Mouse (Mus musculus) left cerebral cortex, postnatal 14 days (tissue): Measurements from ENCODE around the gene Dglucy. TPM values are rescaled to one million over a fixed set of nuclear protein-coding genes. Genes with fewer than 3 reads are reported as not detected.

Experiments used
- DNase-seq, 2 experiments: peaks; one replicate each; pipeline ENCODE4 v3.0.0; 2021 to 2022; ENCODE audit warnings: low spot score in 2 of 2, mixed read lengths in 1 of 2
- intact Hi-C: fragments of 180-260 bp; cut with DNase I; formaldehyde crosslinking; loops from one replicate; pipeline ENCODE4 v1.15.1; 2025
- total RNA-seq, 2 experiments: library from RNA; stranded (reverse); gene quantifications; 2 replicates each; pipeline ENCODE4 v1.2.3; 2021

Dglucy gene
- total RNA-seq, 2 experiments from 2014 or later = 6.5 to 6.7 TPM

DNA sequence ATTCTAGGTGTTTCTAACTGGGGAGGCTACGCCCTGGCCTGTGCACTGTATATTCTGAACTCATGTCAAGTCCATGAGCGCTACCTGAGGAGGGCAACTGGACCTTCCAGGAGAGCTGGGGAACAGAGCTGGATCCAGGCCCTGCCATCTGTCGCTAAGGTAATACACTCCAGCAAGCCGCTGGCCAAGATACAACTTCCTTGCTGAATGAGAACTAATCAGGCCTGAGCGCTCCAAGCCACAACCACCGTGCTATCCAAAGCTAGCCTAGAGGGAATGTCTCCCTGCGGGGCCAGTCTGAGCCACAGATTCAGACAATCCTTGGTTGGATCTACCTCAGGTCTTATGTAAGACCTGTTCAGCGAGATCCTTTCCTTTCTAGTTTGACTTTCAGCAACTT is 88.2 kb downstream of the Dglucy start:
- intact Hi-C loops = no loop called here
- DNase-seq = no peak

DNA sequence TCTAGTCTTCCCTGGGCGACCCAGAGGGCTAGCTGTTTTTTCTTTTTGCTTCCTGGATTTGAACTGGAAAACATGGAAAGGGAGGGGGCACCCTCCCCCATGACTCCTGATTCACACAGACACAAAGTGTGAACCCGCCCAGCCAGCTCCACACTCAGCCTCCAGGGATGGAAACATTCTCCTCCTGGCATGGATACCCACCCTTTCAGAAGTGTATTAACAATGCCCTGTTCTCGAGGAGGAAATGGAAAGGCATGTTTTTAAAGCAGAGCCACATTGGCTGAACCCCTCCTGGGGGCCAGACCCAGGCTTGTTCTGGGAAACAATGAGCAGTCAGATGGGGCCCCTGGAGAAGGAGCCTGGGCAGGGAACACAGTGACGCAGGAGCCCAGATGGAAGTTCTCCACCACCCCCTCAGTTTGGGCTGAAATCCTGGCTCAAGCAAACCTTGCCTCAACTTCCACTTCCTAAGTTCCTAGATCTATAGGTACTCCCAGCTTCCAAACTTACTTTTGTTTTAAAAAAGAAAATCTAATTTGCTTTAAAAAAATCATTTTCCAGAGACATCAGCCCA is 89.3 kb downstream of the Dglucy start:
- DNase-seq = no peak
- intact Hi-C loops = no loop called here

DNA sequence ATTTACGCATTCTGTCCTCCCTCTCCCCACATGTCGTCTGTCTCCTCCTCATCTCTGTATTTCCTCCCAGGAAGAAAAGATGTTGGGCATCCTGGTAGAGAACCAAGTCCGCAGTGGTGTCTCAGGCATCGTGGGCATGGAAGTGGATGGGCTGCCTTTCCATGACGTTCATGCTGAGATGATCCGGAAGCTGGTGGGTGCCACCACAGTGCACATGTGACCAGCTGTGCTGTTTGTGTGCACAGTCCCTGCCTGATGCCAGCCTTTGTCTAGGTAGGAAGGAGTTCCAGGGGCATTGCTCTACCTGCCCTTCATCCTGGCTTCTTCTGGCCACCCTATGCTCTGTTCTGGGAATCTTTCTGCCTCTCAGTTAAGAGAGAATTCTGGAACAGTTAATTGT is 92.4 kb downstream of the Dglucy start:
- no peak for DNase-seq
- intact Hi-C loops = no loop called here

DNA sequence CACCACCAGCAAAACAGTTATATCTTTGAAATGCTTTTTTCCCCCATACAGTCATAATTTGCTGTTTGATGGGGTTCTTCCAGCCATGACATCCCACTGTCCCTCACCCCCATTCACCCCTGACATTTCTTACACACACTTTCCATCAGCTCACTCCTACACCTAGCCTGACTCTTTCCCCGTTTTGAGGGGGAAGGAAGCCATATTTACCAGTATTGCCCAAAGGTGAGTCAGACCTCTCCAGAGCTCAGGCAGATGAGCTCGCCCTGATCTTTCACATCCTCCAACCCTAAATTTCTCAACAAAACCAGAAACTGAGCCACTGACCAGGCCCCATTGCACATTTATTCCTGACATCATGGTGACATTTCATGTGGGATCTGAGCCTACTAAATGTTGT is 93.0 kb downstream of the Dglucy start:
- intact Hi-C loops = no loop called here
- DNase-seq = no peak

DNA sequence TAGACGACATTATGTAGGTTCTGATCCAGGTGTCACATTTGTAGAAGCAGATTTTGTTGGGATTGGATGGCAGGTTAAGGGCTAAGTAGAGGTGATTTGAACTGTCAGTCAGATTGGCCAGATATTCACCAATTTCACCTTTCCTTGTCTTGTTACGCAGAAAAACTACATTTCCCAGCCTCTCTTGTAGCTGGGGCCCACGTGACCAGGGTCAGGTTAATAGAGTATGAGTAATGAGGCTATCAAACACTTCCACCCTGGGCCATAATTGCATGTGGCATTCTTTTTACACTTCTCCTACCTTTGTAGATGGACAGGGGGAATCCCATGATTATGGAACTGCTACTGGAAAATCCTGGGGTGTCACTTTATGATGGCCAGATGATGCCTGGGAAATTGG is 94.8 kb downstream of the Dglucy start:
- intact Hi-C loops = no loop called here
- DNase-seq = no peak

DNA sequence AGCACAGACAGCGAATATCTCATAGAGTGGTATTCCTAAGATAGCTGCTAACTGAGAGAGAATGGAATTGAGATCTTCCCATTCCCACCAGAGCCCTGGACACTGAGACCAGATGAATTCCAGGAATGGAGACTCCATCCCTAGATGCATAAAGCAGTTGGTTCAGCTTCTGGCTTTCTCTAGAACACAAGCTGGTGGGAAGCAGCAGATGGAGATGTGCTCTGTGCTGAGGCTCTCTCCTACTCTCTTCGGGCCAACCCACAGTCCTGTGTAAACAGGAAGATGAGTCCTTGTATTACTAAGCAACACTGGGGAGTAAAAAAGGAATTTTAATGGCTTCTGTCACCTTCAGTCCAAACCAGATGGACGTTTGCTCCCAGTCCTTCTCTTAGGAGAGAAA is 96.7 kb downstream of the Dglucy start:
- intact Hi-C loops = no loop called here
- DNase-seq = peak; percentile 49 to 55

DNA sequence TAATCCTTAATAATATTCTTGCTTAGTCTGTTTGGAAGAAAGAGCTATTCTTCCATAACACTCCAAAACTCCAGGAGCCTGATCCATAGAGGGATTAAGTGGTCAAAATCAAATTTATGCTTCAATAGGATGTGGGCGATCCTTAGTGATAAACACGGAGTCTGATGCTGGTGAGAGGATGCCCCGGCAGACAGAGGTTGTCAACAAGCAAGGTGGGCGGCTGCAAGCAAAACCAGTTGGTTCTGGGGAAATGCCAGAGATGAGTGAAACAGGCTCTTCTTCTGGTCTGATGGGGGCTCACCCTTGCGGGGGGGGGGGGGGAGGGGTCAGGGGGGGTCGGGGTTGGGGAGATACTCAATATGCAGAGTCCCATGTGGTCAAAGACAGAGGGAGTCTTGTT is 97.1 kb downstream of the Dglucy start:
- no peak for DNase-seq
- intact Hi-C loops = no loop called here

DNA sequence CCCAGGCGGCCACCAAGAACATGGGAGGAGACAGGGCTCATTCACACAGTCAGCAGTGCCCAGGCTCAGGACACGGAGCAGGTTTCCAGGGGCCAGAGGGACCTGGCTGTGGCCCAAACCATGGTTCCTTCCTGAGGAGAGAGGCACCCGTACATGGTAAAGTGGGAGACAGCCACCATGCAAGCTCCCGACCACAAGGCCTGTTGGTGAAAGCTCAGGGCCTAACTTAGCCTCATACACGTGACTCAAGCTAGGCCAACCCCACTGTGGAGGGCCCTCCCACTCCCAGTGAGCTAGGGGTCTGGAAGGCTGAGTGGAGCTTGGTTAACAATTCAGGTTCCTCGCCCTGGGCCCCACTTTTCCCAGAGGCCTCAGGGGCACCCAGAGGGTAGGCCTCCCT is 99.1 kb downstream of the Dglucy start:
- no peak for DNase-seq
- intact Hi-C loops = no loop called here

DNA sequence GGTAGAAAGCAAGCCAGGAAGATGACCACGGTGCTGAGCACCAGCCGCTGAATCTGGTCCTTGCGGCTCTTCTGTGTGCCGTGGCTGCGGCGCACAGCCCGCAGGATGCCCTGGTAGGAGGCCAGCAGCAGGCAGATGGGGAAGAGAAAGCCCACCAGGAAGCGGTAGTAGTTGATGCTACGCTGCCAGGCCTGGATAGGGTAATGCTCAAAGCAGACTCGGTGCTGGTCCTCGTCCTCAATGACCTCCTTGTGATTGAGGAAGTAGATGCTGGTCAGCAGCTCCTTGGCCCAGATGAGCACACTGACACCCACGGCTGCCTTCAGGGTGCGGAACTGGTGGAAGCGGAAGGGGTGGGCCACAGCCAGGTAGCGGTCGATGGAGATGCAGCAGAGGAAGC is 99.7 kb downstream of the Dglucy start:
- DNase-seq = no peak
- intact Hi-C loops = no loop called here

DNA sequence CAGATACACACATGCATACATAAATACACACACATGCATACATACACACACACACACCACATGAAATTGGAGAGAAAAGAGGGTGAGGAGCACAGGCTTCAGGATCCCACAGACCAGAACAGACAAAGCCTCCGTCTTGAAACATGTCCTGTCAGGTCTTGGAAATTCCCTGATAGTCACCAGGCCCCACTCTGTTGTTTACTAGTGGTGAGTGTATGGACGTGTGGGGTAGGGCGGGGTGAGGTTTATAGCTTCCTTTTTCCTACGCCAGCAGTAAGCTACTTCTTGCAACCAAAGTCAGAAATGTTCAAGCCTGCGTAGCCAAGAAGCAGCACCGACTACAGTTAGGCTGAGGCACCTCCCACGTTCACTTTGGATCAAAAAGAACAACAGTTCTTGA is 104.3 kb downstream of the Dglucy start:
- DNase-seq = no peak
- intact Hi-C loops = no loop called here

DNA sequence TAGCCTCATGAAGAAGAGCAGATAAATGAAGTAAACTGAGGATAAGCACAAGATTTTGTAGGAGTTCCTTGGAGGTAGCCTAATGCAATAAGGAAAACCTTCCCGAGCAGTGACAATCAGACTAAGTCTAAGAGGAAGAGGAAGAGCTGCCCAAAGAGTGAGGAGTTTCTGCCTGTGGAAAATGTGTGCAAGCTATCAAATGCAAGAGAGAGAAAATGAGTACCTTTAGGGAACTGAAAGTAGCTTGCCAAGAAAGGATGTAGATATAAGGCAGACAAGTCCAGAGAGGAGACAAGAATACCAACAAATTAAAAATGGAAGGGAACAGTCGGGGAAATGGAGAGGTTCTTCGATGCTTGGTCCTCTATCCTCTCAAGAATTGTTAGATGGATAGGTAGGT is 106.7 kb downstream of the Dglucy start:
- intact Hi-C loops = no loop called here
- no peak for DNase-seq

DNA sequence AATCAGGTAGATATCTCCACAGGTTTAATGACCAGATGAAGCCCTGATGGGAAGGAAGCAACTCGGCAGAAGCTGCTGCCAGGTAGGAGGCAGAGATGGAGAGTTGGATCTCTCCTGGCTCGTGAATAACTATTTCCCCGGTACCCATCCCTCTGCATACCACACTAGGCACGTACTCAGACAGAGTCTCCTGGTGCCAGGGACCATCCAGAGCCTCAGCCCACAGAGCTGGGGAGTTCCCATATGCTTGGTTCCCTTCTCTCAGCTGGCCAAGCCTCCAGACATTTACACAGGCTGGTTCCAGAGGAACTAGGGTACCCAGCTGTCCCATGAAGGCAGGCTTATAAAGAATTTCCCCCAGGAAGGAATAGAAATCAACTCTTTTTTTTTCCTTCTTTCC is 108.0 kb downstream of the Dglucy start:
- intact Hi-C loops = no loop called here
- DNase-seq = no peak

DNA sequence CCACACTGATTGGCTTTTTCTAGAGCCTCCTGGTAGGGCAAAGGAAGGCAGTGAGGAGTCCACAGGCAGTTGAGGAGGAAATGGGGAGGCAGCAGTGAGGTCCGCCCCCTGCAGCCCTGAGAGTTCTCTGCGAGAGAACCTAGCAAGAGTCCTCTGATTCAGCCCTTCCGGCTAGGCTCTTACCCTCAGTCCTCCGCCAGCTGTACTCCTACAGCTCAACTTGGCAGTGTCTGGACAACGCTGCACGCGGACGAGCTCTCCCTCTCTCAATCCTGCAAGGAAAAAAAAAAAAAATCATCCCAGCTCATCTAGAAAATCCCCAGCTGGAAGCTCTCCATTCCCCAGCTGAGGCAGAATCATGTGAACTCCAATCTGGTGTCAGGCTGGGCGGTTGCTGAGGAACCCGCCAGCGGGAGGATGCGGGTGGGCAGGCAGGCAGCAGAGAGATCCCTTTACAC is 109.0 kb downstream of the Dglucy start:
- intact Hi-C loops = no loop called here
- peak; percentile 66 to 86 for DNase-seq

DNA sequence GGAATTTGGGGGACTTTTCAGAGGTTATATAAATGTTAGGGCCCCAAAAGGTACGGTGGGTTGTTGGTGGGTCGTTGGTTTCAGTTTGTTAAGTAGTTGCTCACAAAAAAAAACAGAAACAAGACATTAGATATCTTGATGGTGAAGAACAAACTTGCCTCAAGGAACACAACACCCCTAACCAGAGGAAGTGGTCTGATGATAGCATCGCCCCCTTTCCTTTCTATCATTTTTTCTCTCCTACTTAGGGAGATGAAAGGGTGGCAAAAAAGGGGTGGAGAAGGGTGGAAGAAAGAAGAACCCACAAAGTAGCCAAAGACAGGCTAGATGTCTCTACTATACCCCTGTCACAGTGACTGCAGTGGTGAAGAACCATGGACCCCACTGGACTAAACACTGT is 111.7 kb downstream of the Dglucy start:
- intact Hi-C loops = no loop called here
- DNase-seq = no peak

DNA sequence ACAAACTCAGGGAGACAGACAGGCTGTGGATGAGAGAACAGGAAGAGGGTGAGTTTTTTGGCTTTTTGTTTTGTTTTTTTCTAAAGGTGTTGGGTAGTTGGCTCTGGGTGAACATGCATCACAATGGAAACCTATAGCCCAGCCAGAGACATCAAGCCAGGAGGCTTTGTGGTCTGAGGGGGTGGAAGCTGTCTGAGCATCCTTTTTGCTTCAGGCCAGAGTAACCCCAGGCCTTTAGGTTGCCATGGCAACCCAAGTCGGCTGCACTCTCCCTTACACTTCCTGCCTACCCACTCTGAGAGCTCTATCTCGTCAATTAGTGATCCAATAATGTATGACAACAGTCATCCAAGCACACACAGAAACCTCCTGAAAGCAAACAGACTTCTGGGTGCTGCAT is 116.6 kb downstream of the Dglucy start:
- intact Hi-C loops = no loop called here

DNA sequence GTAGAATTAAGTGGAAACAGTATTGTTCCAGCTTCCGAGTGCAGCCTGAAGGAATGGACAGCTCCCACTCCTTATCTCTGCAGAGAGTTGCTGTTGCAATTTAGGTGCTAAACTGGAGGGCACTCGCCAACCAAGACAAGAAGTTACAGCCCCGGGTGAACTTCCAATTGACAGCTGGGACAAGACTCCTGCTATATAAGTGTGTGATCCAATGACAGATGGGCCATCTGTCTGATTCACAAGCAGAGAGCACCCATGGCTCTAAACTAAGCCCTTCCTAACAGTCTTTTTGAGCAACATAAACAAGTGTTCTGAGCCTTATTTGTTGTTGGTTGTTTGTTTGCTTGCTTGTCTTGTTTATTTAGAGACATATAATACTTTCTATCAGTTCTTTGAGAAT is 117.8 kb downstream of the Dglucy start:
- DNase-seq = no peak
- intact Hi-C loops = no loop called here

More for the DNA sequence above, 116.6 kb downstream of the Dglucy start:
- no peak for DNase-seq

DNA sequence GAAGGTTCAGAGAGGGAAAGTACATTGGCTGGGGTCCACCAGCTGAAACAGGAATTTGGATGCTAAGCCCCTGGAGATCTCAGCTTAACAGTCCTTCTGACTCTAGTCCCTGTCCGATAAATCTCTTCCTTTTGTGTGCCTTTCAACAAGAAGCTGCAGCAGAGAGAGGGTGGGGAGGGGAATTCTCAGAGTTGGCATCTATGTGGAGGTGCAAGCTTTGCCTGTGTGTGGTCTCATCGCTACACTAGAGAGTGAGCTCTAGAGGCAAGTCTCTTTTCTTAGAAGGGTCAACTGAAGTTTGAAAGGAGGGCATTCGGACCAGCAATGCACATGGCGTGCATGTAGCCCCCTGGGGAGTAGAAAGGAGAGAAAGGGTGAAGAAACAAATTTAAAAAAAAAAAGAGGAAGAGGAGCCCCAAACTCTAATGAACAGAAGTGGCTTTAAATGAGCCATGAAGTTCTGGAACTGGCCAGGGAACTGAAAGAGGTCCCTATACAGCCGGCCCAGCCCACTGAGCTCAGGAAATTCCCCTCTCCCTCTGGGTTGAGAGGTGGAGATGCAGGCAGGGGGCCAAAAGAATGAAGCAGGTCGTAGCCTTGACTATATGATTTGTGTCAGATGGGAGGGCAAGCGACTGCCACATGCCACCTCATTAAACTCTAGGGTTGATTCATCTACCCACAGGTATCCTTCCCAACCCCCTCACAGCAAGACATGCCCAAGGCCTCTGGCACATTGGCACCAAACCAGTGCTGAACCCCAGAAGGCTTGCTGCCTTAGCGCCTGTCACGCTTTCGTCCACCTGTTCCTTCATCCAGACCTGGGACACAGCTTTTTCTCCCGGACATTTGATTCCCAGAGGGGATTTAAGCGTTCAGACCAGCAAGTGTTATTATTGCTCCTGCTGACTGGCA is 119.1 kb downstream of the Dglucy start:
- DNase-seq = no peak
- intact Hi-C loops = no loop called here

DNA sequence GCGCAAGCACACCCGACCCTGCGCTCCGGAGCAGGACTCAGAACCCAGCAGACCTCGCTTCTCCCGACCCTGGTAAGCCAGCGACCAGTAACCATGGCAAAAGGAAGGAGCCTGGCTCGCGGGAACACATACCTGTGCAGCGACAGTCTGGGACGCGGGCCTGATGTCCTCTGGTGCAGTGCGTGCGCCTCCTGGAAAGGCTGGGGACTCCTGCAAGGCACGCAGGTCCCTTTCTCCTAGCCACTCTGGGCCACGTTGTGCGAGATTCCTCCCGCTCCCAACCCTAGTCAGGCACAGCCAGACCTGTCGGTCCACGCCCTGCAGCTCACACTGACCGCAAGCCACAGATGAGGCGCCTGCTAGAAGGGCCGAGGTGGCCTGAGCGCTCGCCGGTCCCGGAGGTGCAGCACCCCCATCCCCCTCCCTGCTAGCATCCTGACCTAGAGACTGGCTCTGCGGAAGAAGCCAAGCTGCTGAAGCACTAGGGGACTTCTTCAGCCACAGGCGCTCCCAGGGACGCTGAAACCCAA is 120.3 kb downstream of the Dglucy start:
- peak; percentile 19 to 34 for DNase-seq
- intact Hi-C loops = no loop called here

DNA sequence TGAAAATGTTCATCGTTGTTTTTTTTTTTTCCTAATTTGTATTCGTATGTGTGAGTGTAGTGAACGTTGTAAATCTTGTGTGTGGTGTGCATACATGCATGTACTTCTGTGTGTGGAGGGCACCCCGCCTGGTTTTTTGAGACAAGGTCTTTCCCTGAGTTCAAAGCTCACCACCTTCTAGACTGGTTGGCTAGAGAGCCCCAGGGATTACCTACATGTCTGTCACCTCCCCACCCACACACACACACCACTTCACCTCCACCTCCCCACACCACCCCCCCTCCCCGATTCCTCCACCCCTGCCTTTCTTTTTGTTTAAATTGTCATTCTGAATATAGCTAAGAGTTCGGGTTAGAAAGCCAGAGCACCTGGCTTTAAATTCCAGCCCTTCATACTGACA is 122.0 kb downstream of the Dglucy start:
- no peak for DNase-seq
- intact Hi-C loops = no loop called here

DNA sequence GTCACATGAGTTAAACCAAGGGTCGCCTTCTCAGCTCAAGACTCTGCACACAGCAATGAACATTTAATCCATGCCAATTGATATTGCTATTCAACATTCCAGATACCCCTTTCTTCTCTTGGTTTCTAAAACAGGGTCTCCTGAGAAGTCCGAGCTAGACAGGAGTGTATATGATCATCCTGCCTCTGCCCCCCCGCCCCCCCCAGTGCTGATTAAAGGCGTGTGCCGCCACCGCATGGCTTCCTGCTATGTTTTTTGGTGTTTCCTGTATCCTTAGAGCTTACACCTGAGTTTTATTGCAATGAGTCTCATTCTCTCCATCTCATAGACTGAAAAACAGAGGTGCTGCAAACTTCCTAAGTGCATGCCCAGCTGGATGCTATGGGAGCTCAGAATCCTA is 122.5 kb downstream of the Dglucy start:
- no peak for DNase-seq
- intact Hi-C loops = no loop called here

DNA sequence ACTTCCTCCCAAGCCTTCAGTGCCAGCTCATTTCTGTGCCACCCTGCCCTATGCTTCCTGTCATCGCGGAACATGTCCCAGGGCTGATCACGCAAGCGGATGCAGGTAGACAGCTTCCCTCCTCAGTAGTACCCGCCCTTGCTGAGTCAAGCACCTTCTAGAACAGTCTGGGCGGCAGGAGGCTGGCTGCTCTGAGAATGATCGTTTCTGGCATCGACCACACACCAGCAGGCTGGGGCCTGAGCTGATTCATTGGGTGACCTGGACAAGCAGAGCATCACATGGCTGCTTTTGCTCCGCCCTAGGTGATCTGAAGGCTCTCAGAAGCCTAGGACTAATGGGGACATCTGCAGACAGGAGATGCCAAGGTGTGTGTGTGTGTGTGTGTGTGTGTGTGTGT is 124.9 kb downstream of the Dglucy start:
- DNase-seq = no peak

More for the DNA sequence above, 124.9 kb downstream of the Dglucy start:
- intact Hi-C loops = no loop called here
